Mouse (Mus musculus): ENCODE results near the gene Atxn1. TPM values are rescaled to one million over a fixed set of nuclear protein-coding genes. Genes with fewer than 3 reads are reported as not detected.

Atxn1 gene
- polyA plus RNA-seq, 1 experiment from 2014 or later: 6.3 TPM

- WGBS: 92% methylated on average over 13 of the region's 15 CpGs
- no peak for ATAC-seq (replicated peaks; ENCODE audit: low FRiP score)
These were observed 45.7 kb downstream of the Atxn1 start for GRCm38 (mm10) chr13:45918956-45919711.

GRCm38 (mm10) chr13:45918006-45918380 is 46.8 kb downstream of the Atxn1 start:
- Histone ChIP-seq H3K4me1 (peaks cover 23% of the 10 kb centered on the region), H3K9ac (no peak overlapping the region), H3K4me2 (no peak overlapping the region), H3K27ac (no peak overlapping the region), H3K27me3 (no peaks in the 10 kb centered on the region), H3K9me3 (replicated peaks) (no peaks in the 10 kb centered on the region), H3K36me3 (no peaks in the 10 kb centered on the region), H3K4me3 (replicated peaks) (no peak overlapping the region)
- ATAC-seq (replicated peaks; ENCODE audit: low FRiP score): no peak
- 75% methylated on average over 12 of the region's 12 CpGs for WGBS

More at GRCm38 (mm10) chr13:45918956-45919711, 45.7 kb downstream of the Atxn1 start:
- H3K9me3 ChIP-seq (replicated peaks): no peaks in the 10 kb centered on the region
- H3K36me3 ChIP-seq: no peaks in the 10 kb centered on the region
- no peak overlapping the region for H3K4me2 ChIP-seq
- no peak overlapping the region for H3K4me3 ChIP-seq (replicated peaks)
- H3K27ac ChIP-seq: no peak overlapping the region
- H3K4me1 ChIP-seq: peaks cover 22% of the 10 kb centered on the region
- H3K27me3 ChIP-seq: no peaks in the 10 kb centered on the region
- H3K9ac ChIP-seq: no peak overlapping the region

- H3K36me3 ChIP-seq: no peaks in the 10 kb centered on the region
- 0 out of 2 replicates have a peak, but pooled peaks have one; percentile 18 for ATAC-seq (replicated peaks; ENCODE audit: low FRiP score)
- no peak overlapping the region for H3K4me3 ChIP-seq (replicated peaks)
- H3K4me1 ChIP-seq: peaks cover 16% of the 10 kb centered on the region
- H3K27ac ChIP-seq: no peak overlapping the region
- WGBS: 85% methylated on average over 21 of the region's 21 CpGs
- H3K4me2 ChIP-seq: no peak overlapping the region
- no peaks in the 10 kb centered on the region for H3K9me3 ChIP-seq (replicated peaks)
- no peak overlapping the region for H3K9ac ChIP-seq
- no peaks in the 10 kb centered on the region for H3K27me3 ChIP-seq
These were observed 47.5 kb downstream of the Atxn1 start for GRCm38 (mm10) chr13:45917058-45918005.

GRCm38 (mm10) chr13:45915921-45916320 is 48.9 kb downstream of the Atxn1 start:
- WGBS: 95% methylated on average over 3 of the region's 3 CpGs
- no peaks in the 10 kb centered on the region for H3K36me3 ChIP-seq

GRCm38 (mm10) chr13:45915026-45915425 is 49.8 kb downstream of the Atxn1 start:
- no peak overlapping the region for H3K4me3 ChIP-seq (replicated peaks)
- H3K36me3 ChIP-seq: no peaks in the 10 kb centered on the region
- H3K4me1 ChIP-seq: peaks cover 16% of the 10 kb centered on the region
- 54% methylated on average over 2 of the region's 2 CpGs for WGBS
- ATAC-seq (replicated peaks; ENCODE audit: low FRiP score): no peak
- no peaks in the 10 kb centered on the region for H3K27me3 ChIP-seq
- H3K27ac ChIP-seq: peak overlapping the region; percentile 32; the same call in 1 of the 2 replicates
- H3K9ac ChIP-seq: no peak overlapping the region
- H3K4me2 ChIP-seq: no peak overlapping the region
- H3K9me3 ChIP-seq (replicated peaks): no peaks in the 10 kb centered on the region

More at GRCm38 (mm10) chr13:45915921-45916320, 48.9 kb downstream of the Atxn1 start:
- H3K4me2 ChIP-seq: no peak overlapping the region
- no peak overlapping the region for H3K27ac ChIP-seq
- H3K9ac ChIP-seq: no peak overlapping the region
- H3K27me3 ChIP-seq: no peaks in the 10 kb centered on the region
- no peak for ATAC-seq (replicated peaks; ENCODE audit: low FRiP score)
- no peaks in the 10 kb centered on the region for H3K9me3 ChIP-seq (replicated peaks)
- no peak overlapping the region for H3K4me3 ChIP-seq (replicated peaks)
- peaks cover 16% of the 10 kb centered on the region for H3K4me1 ChIP-seq

GRCm38 (mm10) chr13:45914117-45914516 is 50.7 kb downstream of the Atxn1 start:
- H3K4me2 ChIP-seq: no peak overlapping the region
- H3K4me1 ChIP-seq: peaks cover 16% of the 10 kb centered on the region
- no peaks in the 10 kb centered on the region for H3K27me3 ChIP-seq
- H3K9ac ChIP-seq: no peak overlapping the region
- H3K36me3 ChIP-seq: no peaks in the 10 kb centered on the region
- no peak for ATAC-seq (replicated peaks; ENCODE audit: low FRiP score)
- H3K27ac ChIP-seq: no peak overlapping the region
- H3K9me3 ChIP-seq (replicated peaks): no peaks in the 10 kb centered on the region
- no peak overlapping the region for H3K4me3 ChIP-seq (replicated peaks)
- WGBS: 66% methylated on average over 3 of the region's 3 CpGs

- Histone ChIP-seq H3K4me1 (peaks cover 23% of the 10 kb centered on the region), H3K27ac (no peak overlapping the region), H3K4me2 (no peak overlapping the region), H3K9me3 (replicated peaks) (no peaks in the 10 kb centered on the region), H3K27me3 (no peaks in the 10 kb centered on the region), H3K4me3 (replicated peaks) (no peak overlapping the region), H3K36me3 (no peaks in the 10 kb centered on the region), H3K9ac (no peak overlapping the region)
- ATAC-seq (replicated peaks; ENCODE audit: low FRiP score): no peak
- 79% methylated on average over 7 of the region's 7 CpGs for WGBS
These were observed 53.0 kb downstream of the Atxn1 start for GRCm38 (mm10) chr13:45911848-45912247.

GRCm38 (mm10) chr13:45911069-45911468 is 53.7 kb downstream of the Atxn1 start:
- H3K9me3 ChIP-seq (replicated peaks): no peaks in the 10 kb centered on the region
- H3K27ac ChIP-seq: no peak overlapping the region
- WGBS: 87% methylated on average over 5 of the region's 5 CpGs
- no peak for ATAC-seq (replicated peaks; ENCODE audit: low FRiP score)
- H3K4me1 ChIP-seq: peaks cover 30% of the 10 kb centered on the region
- H3K9ac ChIP-seq: no peak overlapping the region
- no peaks in the 10 kb centered on the region for H3K36me3 ChIP-seq
- H3K4me2 ChIP-seq: no peak overlapping the region
- no peaks in the 10 kb centered on the region for H3K27me3 ChIP-seq
- no peak overlapping the region for H3K4me3 ChIP-seq (replicated peaks)

- no peaks in the 10 kb centered on the region for H3K9me3 ChIP-seq (replicated peaks)
- no peak overlapping the region for H3K9ac ChIP-seq
- H3K36me3 ChIP-seq: no peaks in the 10 kb centered on the region
- WGBS: 90% methylated on average over 7 of the region's 7 CpGs
- H3K4me3 ChIP-seq (replicated peaks): no peak overlapping the region
- H3K4me2 ChIP-seq: no peak overlapping the region
- H3K4me1 ChIP-seq: peaks cover 32% of the 10 kb centered on the region
- ATAC-seq (replicated peaks; ENCODE audit: low FRiP score): no peak
- no peak overlapping the region for H3K27ac ChIP-seq
- H3K27me3 ChIP-seq: no peaks in the 10 kb centered on the region
These were observed 54.5 kb downstream of the Atxn1 start for GRCm38 (mm10) chr13:45910348-45910747.

GRCm38 (mm10) chr13:45907181-45907691 is 57.6 kb downstream of the Atxn1 start:
- Histone ChIP-seq H3K36me3 (no peaks in the 10 kb centered on the region), H3K4me1 (peaks cover 34% of the 10 kb centered on the region), H3K9ac (no peak overlapping the region), H3K27ac (0 out of 2 replicates have a peak overlapping the region, but pooled peaks have one; percentile 51), H3K27me3 (no peaks in the 10 kb centered on the region), H3K4me2 (no peak overlapping the region), H3K4me3 (replicated peaks) (no peak overlapping the region), H3K9me3 (replicated peaks) (no peaks in the 10 kb centered on the region)
- WGBS: 54% methylated on average over 6 of the region's 6 CpGs
- ATAC-seq (replicated peaks; ENCODE audit: low FRiP score): no peak

GRCm38 (mm10) chr13:45906438-45907166 is 58.2 kb downstream of the Atxn1 start:
- Histone ChIP-seq H3K9ac (no peak overlapping the region), H3K27ac (0 out of 2 replicates have a peak overlapping the region, but pooled peaks have one; percentile 51), H3K4me1 (peaks cover 34% of the 10 kb centered on the region), H3K27me3 (no peaks in the 10 kb centered on the region), H3K4me2 (peak overlapping the region; percentile 12; the same call in 1 of the 2 replicates), H3K9me3 (replicated peaks) (no peaks in the 10 kb centered on the region), H3K36me3 (no peaks in the 10 kb centered on the region), H3K4me3 (replicated peaks) (no peak overlapping the region)
- ATAC-seq (replicated peaks; ENCODE audit: low FRiP score): no peak
- WGBS: 53% methylated on average over 10 of the region's 10 CpGs
